Mouse (Mus musculus) heart, postnatal 0 days (tissue): Measurements from ENCODE around the gene Rbm24. TPM values are rescaled to one million over a fixed set of nuclear protein-coding genes. Genes with fewer than 3 reads are reported as not detected.

Experiments used
- ATAC-seq: fragments of 200-750 bp; cut with Nextera tagmentation; 2 replicates; pipeline ENCODE4 v1.8.0; 2017; ENCODE audit warnings: low read depth, moderate number of reproducible peaks, moderate library complexity; ENCODE audit not compliant: insufficient read depth
- DNase-seq: peaks from one replicate; pipeline ENCODE4 v3.0.0-alpha.2; 2016; ENCODE audit warnings: low spot score
- H3K27ac ChIP-seq: fragments of 300-500 bp; sonication (generic); 2 replicates; pipeline ENCODE4 v1.5.1; 2014; ENCODE audit warnings: low read depth, mild to moderate bottlenecking
- H3K27me3 ChIP-seq: fragments of 300-500 bp; sonication (generic); 2 replicates; pipeline ENCODE4 v1.6.1; 2014; ENCODE audit warnings: low read length, mixed read lengths; ENCODE audit not compliant: control insufficient read depth, insufficient read depth
- H3K36me3 ChIP-seq: fragments of 300-500 bp; sonication (generic); replicated peaks from 2 replicates; pipeline ENCODE4 v1.6.1; 2014; ENCODE audit warnings: low read length, mixed read lengths; ENCODE audit not compliant: control insufficient read depth, insufficient read depth
- H3K4me1 ChIP-seq: fragments of 300-500 bp; sonication (generic); 2 replicates; pipeline ENCODE4 v1.6.1; 2014; ENCODE audit warnings: antibody characterized with exemption; ENCODE audit not compliant: control insufficient read depth, insufficient read depth
- H3K4me2 ChIP-seq: fragments of 300-500 bp; sonication (generic); 2 replicates; pipeline ENCODE4 v1.6.1; 2014; ENCODE audit warnings: low read depth, mild to moderate bottlenecking, low read length, moderate library complexity
- H3K4me3 ChIP-seq: fragments of 300-500 bp; sonication (generic); 2 replicates; pipeline ENCODE4 v1.5.1; 2014; ENCODE audit warnings: low read depth, low read length
- H3K9ac ChIP-seq: fragments of 300-500 bp; sonication (generic); replicated peaks from 2 replicates; pipeline ENCODE4 v1.6.1; 2014; ENCODE audit warnings: low read depth, low read length, mixed read lengths
- H3K9me3 ChIP-seq: fragments of 300-500 bp; sonication (generic); replicated peaks from 2 replicates; pipeline ENCODE4 v1.6.1; 2016; ENCODE audit warnings: low read length; ENCODE audit not compliant: control insufficient read depth
- CTCF ChIP-seq: IDR thresholded peaks from 2 replicates; pipeline ENCODE4 v1.5.1; 2016; ENCODE audit warnings: antibody characterized with exemption, control low read depth, low read depth
- EP300 ChIP-seq: IDR thresholded peaks from 2 replicates; pipeline ENCODE4 v1.6.1; 2016; ENCODE audit warnings: antibody characterized with exemption, low read depth
- WGBS: fragments of 180-500 bp; shearing (Covaris S2); extraction: QIAGEN DNeasy Blood & Tissue Kit; methylation state at CpG from one replicate; pipeline ENCODE4 v1.1.7; 2014; 5-methylcytosine and 5-hydroxymethylcytosine counted together
- polyA plus RNA-seq: library from polyadenylated mRNA; unstranded; fragments of >200 nt; fragmentation: Nextera tagmentation; extraction: Ambion mirVana; gene quantifications from 2 replicates; pipeline ENCODE4 v1.2.1, GENCODE M21; 2015
- total RNA-seq: library from RNA; depleted of rRNA; stranded (reverse); fragments of >200 nt; gene quantifications from 2 replicates; pipeline ENCODE4 v1.2.3, GENCODE M21; 2014; ENCODE audit warnings: low replicate concordance

Rbm24 gene
- total and polyA plus RNA-seq, 2 experiments from 2014 or later = 69.7 to 506 TPM

DNA sequence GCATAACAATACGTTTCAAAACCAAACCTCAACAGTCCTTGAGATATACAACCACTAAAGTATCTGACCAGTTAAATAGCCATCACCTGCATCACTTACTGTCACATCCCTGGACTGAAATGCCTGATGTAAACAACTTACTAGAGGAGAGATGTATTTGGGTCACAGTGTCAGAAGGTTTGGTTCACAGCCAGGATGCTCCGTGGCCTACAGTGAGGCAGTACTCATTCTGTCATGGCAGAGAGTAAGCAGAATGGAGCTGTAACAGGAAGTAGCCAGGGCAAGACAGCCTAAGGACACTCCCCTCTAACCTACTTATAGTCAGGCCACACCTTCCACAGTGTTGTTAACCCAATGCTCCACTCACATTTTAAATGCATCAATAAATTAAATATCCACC lies 24.3 kb upstream of the Rbm24 start:
- H3K4me1 ChIP-seq = no peaks in the 10 kb centered on the region
- WGBS = 61% methylated on average over 2 of the region's 2 CpGs
- no peak overlapping the region for H3K4me2 ChIP-seq
- DNase-seq (no peak), ATAC-seq (no peak)
- H3K36me3 ChIP-seq = no peaks in the 10 kb centered on the region
- no peaks in the 10 kb centered on the region for H3K27me3 ChIP-seq
- no peak overlapping the region for H3K27ac ChIP-seq
- TF ChIP-seq EP300 (no peak), CTCF (no peak)
- no peak overlapping the region for H3K9ac ChIP-seq
- no peaks in the 10 kb centered on the region for H3K9me3 ChIP-seq
- no peak overlapping the region for H3K4me3 ChIP-seq

DNA sequence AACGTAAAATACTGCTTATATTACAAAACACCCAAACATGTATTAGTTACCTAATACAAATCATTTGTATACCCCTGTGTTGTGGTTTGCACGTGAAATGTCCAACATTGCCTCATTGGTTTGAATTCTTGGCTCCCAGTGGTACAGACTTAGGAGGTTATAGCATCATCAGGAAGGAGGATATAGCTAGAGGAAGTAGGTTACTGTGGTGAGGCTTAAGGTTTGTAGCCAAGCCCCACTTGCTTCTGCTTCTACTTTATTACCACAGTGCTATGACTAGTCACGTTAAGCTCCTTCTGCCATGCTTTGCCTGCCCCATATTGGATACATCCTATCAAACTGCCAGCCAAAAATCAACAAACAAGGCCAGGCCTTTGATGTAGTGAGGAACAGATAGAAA lies 21.0 kb upstream of the Rbm24 start:
- H3K4me2 ChIP-seq = no peak overlapping the region
- H3K4me1 ChIP-seq = no peaks in the 10 kb centered on the region
- no peak for DNase-seq
- TF ChIP-seq EP300 (no peak), CTCF (no peak)
- no peak overlapping the region for H3K9ac ChIP-seq
- H3K4me3 ChIP-seq = no peak overlapping the region
- 83% methylated on average over 3 of the region's 3 CpGs for WGBS
- no peaks in the 10 kb centered on the region for H3K36me3 ChIP-seq
- no peaks in the 10 kb centered on the region for H3K9me3 ChIP-seq
- no peak for ATAC-seq
- no peaks in the 10 kb centered on the region for H3K27me3 ChIP-seq
- H3K27ac ChIP-seq = no peak overlapping the region

DNA sequence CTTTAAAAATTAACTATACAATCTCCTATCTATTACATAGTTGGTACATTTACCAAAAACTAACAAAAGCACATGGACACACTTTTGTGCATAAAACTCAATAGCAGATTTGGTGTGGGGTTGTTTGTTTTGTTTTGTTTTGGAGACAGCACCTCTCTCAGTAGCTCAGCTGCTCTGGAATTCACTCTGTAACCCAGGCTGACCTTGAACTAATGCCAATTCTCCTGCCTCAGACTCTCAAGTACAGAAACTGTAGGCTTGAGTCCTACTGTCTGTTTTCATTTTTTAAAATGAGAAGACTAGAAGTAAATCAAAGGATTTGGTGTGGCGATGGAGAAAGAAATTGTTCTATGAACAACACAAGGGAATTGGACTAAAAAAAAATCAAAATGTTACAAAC lies 11.1 kb upstream of the Rbm24 start:
- TF ChIP-seq EP300 = no peak
- no peak for TF ChIP-seq CTCF
- no peak for ATAC-seq
- H3K27ac ChIP-seq = no peak overlapping the region
- no peak overlapping the region for H3K9ac ChIP-seq
- H3K36me3 ChIP-seq = no peaks in the 10 kb centered on the region
- WGBS = 75% methylated on average over 1 of the region's 1 CpGs
- no peaks in the 10 kb centered on the region for H3K4me1 ChIP-seq
- H3K9me3 ChIP-seq = no peaks in the 10 kb centered on the region
- peak; percentile 30 for DNase-seq
- H3K27me3 ChIP-seq = no peaks in the 10 kb centered on the region
- H3K4me3 ChIP-seq = no peak overlapping the region
- H3K4me2 ChIP-seq = no peak overlapping the region

DNA sequence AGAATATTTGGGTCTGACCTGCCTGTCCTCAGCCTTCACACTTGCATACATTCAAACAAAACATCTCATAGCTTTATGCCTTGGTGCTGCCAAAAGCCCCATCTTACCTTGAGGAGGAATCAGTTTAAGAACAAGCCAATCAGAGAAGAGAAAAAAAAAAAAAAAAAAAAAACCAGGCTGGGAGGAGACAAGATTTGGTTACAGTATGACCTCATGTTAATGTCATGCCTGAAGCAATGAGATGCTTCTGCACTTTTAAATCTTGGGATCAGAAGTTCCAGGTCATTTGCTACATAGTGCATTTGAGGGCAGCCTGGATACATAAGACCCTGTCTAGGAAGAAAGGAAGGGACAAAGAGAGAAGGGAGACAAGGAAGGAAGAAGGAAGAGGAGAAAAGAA lies 6.0 kb upstream of the Rbm24 start:
- Histone ChIP-seq H3K36me3 (no peaks in the 10 kb centered on the region), H3K4me3 (no peak overlapping the region), H3K27ac (0 out of 2 replicates have a peak overlapping the region, but pooled peaks have one; percentile 97), H3K9ac (no peak overlapping the region), H3K4me1 (peaks cover 11% of the 10 kb centered on the region), H3K4me2 (no peak overlapping the region), H3K27me3 (no peaks in the 10 kb centered on the region), H3K9me3 (no peaks in the 10 kb centered on the region)
- ATAC-seq (no peak), DNase-seq (peak; percentile 36)
- TF ChIP-seq EP300 (no peak), CTCF (no peak)

DNA sequence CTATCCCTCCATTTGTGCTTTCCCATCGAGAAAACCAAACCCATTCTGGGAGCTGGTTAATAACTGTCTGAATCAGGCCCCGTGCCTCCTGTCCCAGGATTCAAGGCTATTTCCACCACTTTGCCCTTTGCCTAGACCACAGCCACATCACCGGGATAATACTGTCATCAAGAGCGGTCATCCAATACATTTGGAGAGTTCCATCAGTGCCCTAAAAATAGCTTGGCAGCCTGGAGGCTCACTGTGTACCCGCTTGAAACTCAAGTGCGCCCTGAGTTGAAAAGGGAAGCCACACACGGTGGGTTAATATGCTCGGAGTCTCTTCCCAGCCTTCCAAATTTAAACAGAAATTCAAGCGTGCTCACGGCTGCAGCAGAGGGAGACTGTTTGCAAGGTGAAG lies 4.6 kb upstream of the Rbm24 start:
- H3K4me3 ChIP-seq = peak overlapping the region; percentile 33
- peak overlapping the region; percentile 51 for H3K9ac ChIP-seq
- H3K36me3 ChIP-seq = no peaks in the 10 kb centered on the region
- H3K4me1 ChIP-seq = peaks cover 11% of the 10 kb centered on the region
- TF ChIP-seq CTCF (no peak), EP300 (no peak)
- H3K27ac ChIP-seq = peak overlapping the region; percentile 97
- DNase-seq (peak; percentile 91), ATAC-seq (peak; percentile 84)
- no peaks in the 10 kb centered on the region for H3K9me3 ChIP-seq
- WGBS = 34% methylated on average over 10 of the region's 10 CpGs
- no peaks in the 10 kb centered on the region for H3K27me3 ChIP-seq
- H3K4me2 ChIP-seq = peak overlapping the region; percentile 59

DNA sequence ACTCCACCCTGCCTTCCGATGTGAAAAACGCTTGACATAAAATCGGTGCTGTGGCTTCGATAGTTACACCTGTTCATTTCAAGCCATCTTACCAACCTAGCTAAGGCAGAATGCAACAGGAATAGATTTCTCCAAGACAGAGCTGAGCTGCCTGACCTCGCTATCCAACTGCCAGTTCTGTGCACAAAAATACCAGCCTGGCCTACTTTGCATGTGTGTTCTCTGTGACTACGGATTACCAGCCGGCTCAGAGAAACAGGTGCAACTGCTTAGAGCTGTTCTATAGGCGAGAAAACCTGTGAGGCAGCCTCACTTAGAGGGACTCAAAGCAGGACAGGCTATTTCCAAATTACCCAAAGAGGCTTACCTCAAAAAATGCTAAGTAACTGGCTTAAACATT lies 4.2 kb upstream of the Rbm24 start:
- ATAC-seq (no peak), DNase-seq (peak; percentile 35)
- Histone ChIP-seq H3K36me3 (no peaks in the 10 kb centered on the region), H3K9ac (peak overlapping the region; percentile 51), H3K4me1 (peaks cover 11% of the 10 kb centered on the region), H3K4me3 (peak overlapping the region; percentile 33), H3K4me2 (peak overlapping the region; percentile 59), H3K27me3 (no peaks in the 10 kb centered on the region), H3K9me3 (no peaks in the 10 kb centered on the region), H3K27ac (peak overlapping the region; percentile 97)
- TF ChIP-seq CTCF = no peak
- TF ChIP-seq EP300 = no peak
- WGBS = 37% methylated on average over 8 of the region's 8 CpGs
